Mouse (Mus musculus) cerebellum, adult 2 months (tissue): ENCODE results near the gene Slc6a6.

Experiments
- CTCF ChIP-seq: fragments of 200-500 bp; IDR thresholded peaks from 2 replicates; pipeline ENCODE4 v1.5.1; 2011; ENCODE audit warnings: low read depth, mild to moderate bottlenecking, control low read depth, low read length, moderate library complexity, borderline replicate concordance; ENCODE audit not compliant: insufficient read depth
- POLR2A ChIP-seq: fragments of 200-500 bp; IDR thresholded peaks from 2 replicates; pipeline ENCODE4 v1.6.1; 2011; ENCODE audit warnings: low read length, control low read depth, borderline replicate concordance; ENCODE audit not compliant: insufficient read depth

DNA sequence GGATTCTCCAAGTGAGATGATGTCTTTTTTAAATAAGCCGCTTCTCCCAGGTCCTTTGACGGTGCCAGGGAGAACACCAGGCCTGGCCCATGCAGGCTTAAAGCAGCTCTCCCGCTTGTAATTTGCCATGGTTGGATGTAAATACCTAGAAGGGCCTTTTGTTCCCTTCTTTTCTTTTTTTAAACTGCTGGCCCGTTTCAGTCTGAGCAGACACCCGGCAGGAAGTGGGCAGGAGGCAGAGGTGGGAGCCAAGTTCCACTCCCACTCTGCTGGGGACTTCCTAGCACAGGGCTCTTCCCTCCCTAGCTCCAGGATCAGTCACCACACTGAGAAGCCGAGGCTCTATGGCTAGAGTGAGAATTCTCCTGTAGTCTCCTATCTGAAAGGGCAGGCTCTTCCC lies 70.2 kb downstream of the Slc6a6 start:
- TF ChIP-seq CTCF (no peak), POLR2A (no peak)
